Mouse (Mus musculus) olfactory bulb, adult 2 months (tissue): ENCODE measurements around the gene Cfap99. TPM values are rescaled to one million over a fixed set of nuclear protein-coding genes. Genes with fewer than 3 reads are reported as not detected.

Experiments
- H3K27ac ChIP-seq: fragments of 200-500 bp; 2 replicates; pipeline ENCODE4 v1.5.1; 2012; ENCODE audit warnings: low read depth, low read length; ENCODE audit not compliant: insufficient read depth
- H3K4me1 ChIP-seq: fragments of 200-500 bp; 2 replicates; pipeline ENCODE4 v1.6.1; 2012; ENCODE audit warnings: low read length; ENCODE audit not compliant: control insufficient read depth, insufficient read depth
- H3K4me3 ChIP-seq: fragments of 200-500 bp; 2 replicates; pipeline ENCODE4 v1.5.1; 2012; ENCODE audit warnings: mild to moderate bottlenecking, low read depth, low read length, moderate library complexity; ENCODE audit not compliant: insufficient read depth
- CTCF ChIP-seq: fragments of 200-500 bp; IDR thresholded peaks from 2 replicates; pipeline ENCODE4 v1.5.1; 2012; ENCODE audit warnings: low read depth, mild to moderate bottlenecking, low read length, moderate library complexity; ENCODE audit not compliant: insufficient read depth
- POLR2A ChIP-seq: fragments of 200-500 bp; IDR thresholded peaks from 2 replicates; pipeline ENCODE4 v1.6.1; 2012; ENCODE audit warnings: mild to moderate bottlenecking, low read depth, low read length, moderate library complexity; ENCODE audit not compliant: insufficient read depth
- WGBS: fragments of 180-500 bp; shearing (Covaris S2); methylation state at CpG from one replicate; pipeline ENCODE4 v1.1.7; 2018; 5-methylcytosine and 5-hydroxymethylcytosine counted together
- polyA plus RNA-seq: library from polyadenylated mRNA; stranded (reverse); fragments of >200 nt; gene quantifications from 2 replicates; pipeline ENCODE4 v1.2.4, GENCODE M21; 2012; ENCODE audit warnings: low replicate concordance; ENCODE audit not compliant: missing spikeins, insufficient read depth, insufficient read length

Cfap99 gene
- polyA plus RNA-seq, 1 experiment = not detected

DNA sequence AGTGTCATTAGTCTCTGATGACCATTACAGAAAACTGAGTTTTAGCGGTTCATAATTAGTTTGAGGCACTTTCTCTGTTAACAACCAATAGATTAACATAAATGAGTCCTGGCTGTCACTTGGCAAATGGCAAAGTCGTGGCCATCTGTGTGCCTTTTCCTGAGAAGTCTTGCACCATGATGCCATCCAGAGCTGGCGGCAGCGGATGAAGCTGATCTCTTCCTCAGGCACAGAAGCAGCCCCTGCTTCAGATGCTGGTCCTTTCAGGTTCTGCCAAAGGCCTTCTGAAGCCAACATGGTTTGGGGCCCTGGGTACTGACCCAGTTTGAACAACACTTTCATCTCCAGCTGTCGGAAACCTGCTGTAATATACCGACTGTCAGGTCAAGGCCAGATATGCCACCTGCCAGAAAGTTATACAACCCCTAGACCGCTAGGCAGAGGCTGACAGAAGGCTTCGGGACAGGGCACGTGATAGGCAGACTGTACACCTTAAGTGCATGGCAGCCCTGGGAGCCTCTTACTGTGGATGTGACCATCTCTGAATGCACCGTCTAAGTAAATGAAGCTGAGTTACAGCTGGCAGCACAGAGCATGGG lies 10.6 kb downstream of the Cfap99 start:
- Histone ChIP-seq H3K27ac (no peak overlapping the region), H3K4me1 (0 out of 2 replicates have a peak, but pooled peaks cover 3% of the 10 kb centered on the region), H3K4me3 (no peak overlapping the region)
- TF ChIP-seq CTCF (no peak), POLR2A (no peak)
- WGBS = 83% methylated on average over 10 of the region's 10 CpGs

DNA sequence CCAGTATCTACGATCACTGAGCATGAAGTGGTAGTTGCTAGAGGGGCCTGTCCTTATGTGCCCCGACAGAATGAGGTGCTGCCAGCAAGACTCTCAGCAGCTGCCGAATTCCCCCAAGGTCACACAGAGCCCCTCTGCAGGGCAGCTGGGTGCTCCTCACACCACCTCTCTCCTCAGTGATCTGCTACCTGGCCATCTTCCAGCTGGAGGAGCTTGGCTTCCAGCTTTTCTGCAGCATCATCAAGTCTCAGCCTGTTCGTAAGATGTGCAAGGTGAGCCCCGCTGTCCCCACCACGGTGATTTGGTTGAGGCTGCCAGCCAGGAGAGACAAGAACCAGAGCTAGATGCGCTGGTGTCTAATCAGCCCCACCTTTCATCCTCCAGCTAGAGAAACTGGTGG lies 14.0 kb downstream of the Cfap99 start:
- Histone ChIP-seq H3K4me1 (0 out of 2 replicates have a peak, but pooled peaks cover 3% of the 10 kb centered on the region), H3K4me3 (no peak overlapping the region), H3K27ac (no peak overlapping the region)
- WGBS = 77% methylated on average over 7 of the region's 7 CpGs
- TF ChIP-seq CTCF (no peak), POLR2A (no peak)

DNA sequence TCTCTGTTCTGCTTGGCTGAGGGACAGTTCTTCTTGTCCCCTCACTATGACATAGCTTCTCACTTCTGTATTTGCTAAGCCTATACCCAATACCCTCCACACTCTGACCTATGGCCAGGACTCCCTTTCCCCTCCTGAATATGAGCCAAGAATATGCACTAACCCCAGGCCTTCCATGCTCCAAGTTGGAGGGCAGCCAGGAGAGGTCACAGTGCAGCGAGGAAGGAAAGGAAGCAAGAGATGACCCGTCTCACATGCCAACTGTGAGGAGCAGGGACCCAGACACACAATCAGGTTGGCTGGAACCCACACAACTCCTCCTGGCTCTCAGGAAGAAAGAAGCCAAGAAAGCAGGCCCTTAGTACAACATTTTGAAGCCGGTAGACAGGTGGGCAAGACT lies 20.6 kb downstream of the Cfap99 start:
- 70% methylated on average over 3 of the region's 3 CpGs for WGBS
- Histone ChIP-seq H3K4me3 (no peak overlapping the region), H3K27ac (no peak overlapping the region), H3K4me1 (no peaks in the 10 kb centered on the region)
- TF ChIP-seq CTCF (no peak), POLR2A (no peak)

DNA sequence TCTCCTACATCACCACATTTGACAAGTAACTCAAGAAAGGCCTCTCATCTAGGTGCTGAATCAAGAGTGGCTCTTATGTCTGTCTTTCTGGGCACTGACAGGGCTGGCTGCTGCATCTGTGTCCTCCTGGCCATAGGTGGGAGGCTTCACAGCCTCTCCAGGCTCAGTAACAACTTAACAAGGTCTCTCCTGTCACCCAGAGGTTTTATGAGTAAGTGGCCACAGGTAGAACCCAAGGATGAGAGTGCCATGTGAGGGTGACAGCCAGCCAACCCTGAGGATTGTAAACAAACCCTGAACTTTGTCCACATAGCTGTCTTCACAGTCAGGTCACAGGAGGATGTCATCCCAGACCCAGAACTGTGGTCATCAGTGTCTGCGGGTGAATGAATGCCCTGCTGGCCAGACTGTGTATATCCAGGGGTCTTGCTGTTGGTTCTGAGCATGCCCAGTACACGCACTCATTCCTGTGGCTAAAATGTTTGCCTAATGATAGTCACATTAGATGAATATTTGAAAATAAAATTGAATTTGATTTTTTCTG lies 31.2 kb downstream of the Cfap99 start:
- Histone ChIP-seq H3K4me3 (no peak overlapping the region), H3K4me1 (no peaks in the 10 kb centered on the region), H3K27ac (no peak overlapping the region)
- WGBS = 77% methylated on average over 2 of the region's 2 CpGs
- no peak for TF ChIP-seq CTCF
- TF ChIP-seq POLR2A = no peak

DNA sequence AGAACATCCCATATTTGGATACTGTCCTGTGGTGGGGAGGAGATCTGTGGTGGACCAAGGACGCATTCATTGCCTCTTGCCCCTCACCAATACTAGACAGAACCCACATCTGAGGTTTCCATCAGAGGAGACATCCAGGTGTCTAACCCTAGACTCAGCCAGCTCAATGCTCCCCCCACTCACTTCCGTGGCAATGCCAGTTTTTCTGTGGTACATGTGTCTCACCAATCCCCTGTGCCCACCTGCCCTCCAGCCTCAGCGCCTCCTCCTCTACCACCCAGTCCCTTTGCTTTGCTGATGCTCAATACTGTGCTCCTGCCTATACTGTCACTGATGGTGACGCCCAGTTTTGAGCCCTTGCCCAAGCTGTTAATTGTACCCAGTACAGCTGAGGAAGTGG lies 32.8 kb downstream of the Cfap99 start:
- peaks cover 6% of the 10 kb centered on the region for H3K4me1 ChIP-seq
- no peak overlapping the region for H3K4me3 ChIP-seq
- H3K27ac ChIP-seq = no peak overlapping the region
- WGBS = 76% methylated on average over 4 of the region's 4 CpGs
- no peak for TF ChIP-seq CTCF
- no peak for TF ChIP-seq POLR2A

- Histone ChIP-seq H3K27ac (no peak overlapping the region), H3K4me3 (no peak overlapping the region), H3K4me1 (peaks cover 15% of the 10 kb centered on the region)
- TF ChIP-seq POLR2A (no peak), CTCF (no peak)
These were observed 36.9 kb downstream of the Cfap99 start for GRCm38 (mm10) chr5:34325286-34325685.

- H3K27ac ChIP-seq = no peak overlapping the region
- 27% methylated on average over 4 of the region's 4 CpGs for WGBS
- TF ChIP-seq POLR2A (no peak), CTCF (no peak)
- H3K4me1 ChIP-seq = peaks cover 15% of the 10 kb centered on the region
- no peak overlapping the region for H3K4me3 ChIP-seq
These were observed 37.9 kb downstream of the Cfap99 start for GRCm38 (mm10) chr5:34326249-34326691.

GRCm38 (mm10) chr5:34326875-34327576 lies 38.6 kb downstream of the Cfap99 start:
- Histone ChIP-seq H3K4me3 (peak overlapping the region; percentile 28), H3K4me1 (peaks cover 15% of the 10 kb centered on the region), H3K27ac (no peak overlapping the region)
- no peak for TF ChIP-seq POLR2A
- no peak for TF ChIP-seq CTCF
- 15% methylated on average over 31 of the region's 31 CpGs for WGBS

- peaks cover 12% of the 10 kb centered on the region for H3K4me1 ChIP-seq
- H3K27ac ChIP-seq = no peak overlapping the region
- WGBS = 84% methylated on average over 2 of the region's 2 CpGs
- no peak overlapping the region for H3K4me3 ChIP-seq
- TF ChIP-seq POLR2A = no peak
- no peak for TF ChIP-seq CTCF
These were observed 41.7 kb downstream of the Cfap99 start for GRCm38 (mm10) chr5:34330136-34330535.
